Mouse (Mus musculus) stomach, postnatal 0 days (tissue): ENCODE data around the gene Nr4a1. TPM values are rescaled to one million over a fixed set of nuclear protein-coding genes. Genes with fewer than 3 reads are reported as not detected.
A peak's percentile ranks its signal among the peaks of the same experiment; 100 is the strongest.

Experiments
- ATAC-seq: fragments of 200-750 bp; cut with Nextera tagmentation; 2 replicates; pipeline ENCODE4 v1.8.0; 2017; ENCODE audit not compliant: low FRiP score, low TSS enrichment
- DNase-seq: peaks from one replicate; pipeline ENCODE4 v3.0.0-alpha.2; 2016; ENCODE audit warnings: low spot score
- H3K27ac ChIP-seq: fragments of 300-500 bp; sonication (generic); replicated peaks from 2 replicates; pipeline ENCODE4 v1.5.1; 2014; ENCODE audit warnings: mild to moderate bottlenecking, control low read depth
- H3K27me3 ChIP-seq: fragments of 300-500 bp; sonication (generic); 2 replicates; pipeline ENCODE4 v1.6.1; 2014; ENCODE audit warnings: low read length; ENCODE audit not compliant: control insufficient read depth, insufficient read depth
- H3K36me3 ChIP-seq: fragments of 300-500 bp; sonication (generic); 2 replicates; pipeline ENCODE4 v1.6.1; 2014; ENCODE audit warnings: low read length, mixed read lengths; ENCODE audit not compliant: control insufficient read depth, insufficient read depth
- H3K4me1 ChIP-seq: fragments of 300-500 bp; sonication (generic); replicated peaks from 2 replicates; pipeline ENCODE4 v1.6.1; 2014; ENCODE audit warnings: antibody characterized with exemption; ENCODE audit not compliant: control insufficient read depth, insufficient read depth
- H3K4me2 ChIP-seq: fragments of 300-500 bp; sonication (generic); replicated peaks from 2 replicates; pipeline ENCODE4 v1.6.1; 2014; ENCODE audit warnings: low read depth, mild to moderate bottlenecking, control low read depth, moderate library complexity
- H3K4me3 ChIP-seq: fragments of 300-500 bp; sonication (generic); 2 replicates; pipeline ENCODE4 v1.5.1; 2014; ENCODE audit warnings: low read depth, low read length, control low read depth
- H3K9ac ChIP-seq: fragments of 300-500 bp; sonication (generic); 2 replicates; pipeline ENCODE4 v1.6.1; 2014; ENCODE audit warnings: mild to moderate bottlenecking, low read length, control low read depth, mixed read lengths
- H3K9me3 ChIP-seq: fragments of 300-500 bp; sonication (generic); 2 replicates; pipeline ENCODE4 v1.6.1; 2016; ENCODE audit warnings: low read length; ENCODE audit not compliant: control insufficient read depth
- CTCF ChIP-seq: IDR thresholded peaks from 2 replicates; pipeline ENCODE4 v1.5.1; 2016; ENCODE audit warnings: antibody characterized with exemption, low read depth, mild to moderate bottlenecking, moderate library complexity
- EP300 ChIP-seq: optimal IDR thresholded peaks from 2 replicates; pipeline ENCODE3; 2016; ENCODE audit warnings: antibody characterized with exemption
- WGBS: fragments of 180-500 bp; shearing (Covaris S2); extraction: QIAGEN DNeasy Blood & Tissue Kit; methylation state at CpG from one replicate; pipeline ENCODE4 v1.1.7; 2014; 5-methylcytosine and 5-hydroxymethylcytosine counted together
- polyA plus RNA-seq: library from polyadenylated mRNA; unstranded; fragments of >200 nt; fragmentation: Nextera tagmentation; extraction: Ambion mirVana; gene quantifications from 2 replicates; pipeline ENCODE4 v1.2.1, GENCODE M21; 2015

Gene Nr4a1
- polyA plus RNA-seq, 1 experiment from 2014 or later = 9.4 TPM

DNA sequence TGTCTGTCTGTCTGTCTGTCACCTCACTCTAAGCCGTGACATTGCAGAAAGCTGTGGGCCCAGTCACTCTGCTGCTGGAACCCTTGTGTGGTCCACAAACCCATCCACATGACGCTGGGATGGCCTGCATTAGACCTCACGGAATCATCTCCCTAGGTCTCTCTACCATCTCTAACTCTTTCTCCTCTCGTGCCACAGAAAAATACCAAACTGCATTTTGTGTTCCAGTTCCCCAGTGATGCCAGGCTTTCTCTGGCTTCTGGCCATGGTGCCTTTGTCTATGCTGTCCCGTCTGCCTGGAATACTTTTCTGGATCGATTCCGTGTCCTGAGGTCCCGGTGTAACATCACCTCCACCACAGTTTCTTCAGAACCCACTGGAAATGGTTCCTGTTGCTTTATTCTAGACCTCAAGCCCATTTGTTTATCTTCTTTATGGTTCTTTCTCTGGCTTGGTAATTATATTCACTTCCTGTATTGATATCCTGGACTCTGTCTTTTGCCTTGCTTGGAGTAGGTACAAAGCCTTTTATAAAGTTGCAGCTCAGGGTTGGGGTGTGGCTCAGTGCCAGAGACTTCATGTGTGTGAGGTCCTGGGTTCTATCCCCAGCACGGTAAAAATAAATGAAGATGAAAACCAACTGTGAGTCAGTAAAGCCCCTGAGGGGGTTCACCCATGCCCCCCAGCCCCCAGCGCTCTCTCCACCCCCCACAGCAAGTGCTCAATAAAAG, 19.3 kb upstream of the Nr4a1 start:
- Histone ChIP-seq H3K4me2 (no peak overlapping the region), H3K4me3 (no peak overlapping the region), H3K9me3 (no peaks in the 10 kb centered on the region), H3K36me3 (peaks cover 6% of the 10 kb centered on the region; the same call in 1 of the 2 replicates), H3K4me1 (peaks cover 2% of the 10 kb centered on the region; the same call in 1 of the 2 replicates), H3K9ac (peak overlapping the region; percentile 27; the same call in 1 of the 2 replicates), H3K27me3 (no peaks in the 10 kb centered on the region), H3K27ac (peak overlapping the region; percentile 83)
- WGBS = 45% methylated on average over 10 of the region's 10 CpGs
- no peak for TF ChIP-seq EP300
- no peak for TF ChIP-seq CTCF
- DNase-seq (peak; percentile 62), ATAC-seq (no peak)

DNA sequence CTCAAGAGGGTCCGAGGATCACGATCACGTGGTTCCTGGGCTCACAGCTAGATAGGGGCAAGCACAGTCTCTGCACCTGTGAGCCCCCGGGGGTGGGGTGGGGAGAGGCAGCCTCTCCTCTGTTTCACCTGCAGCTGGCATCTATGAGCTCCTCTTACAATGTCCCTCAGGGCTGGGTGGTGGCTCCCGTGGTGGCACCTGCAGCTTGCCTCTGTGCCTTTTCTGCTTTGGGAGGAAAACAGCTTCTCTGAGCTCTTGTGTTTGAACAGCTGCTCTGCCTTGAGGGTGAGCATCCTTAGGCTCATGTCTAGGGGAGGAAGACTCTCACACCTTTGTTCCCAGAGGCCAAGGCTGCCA, 18.7 kb upstream of the Nr4a1 start:
- peak overlapping the region; percentile 83 for H3K27ac ChIP-seq
- peaks cover 6% of the 10 kb centered on the region; the same call in 1 of the 2 replicates for H3K36me3 ChIP-seq
- no peaks in the 10 kb centered on the region for H3K9me3 ChIP-seq
- ATAC-seq = no peak
- H3K4me3 ChIP-seq = no peak overlapping the region
- no peaks in the 10 kb centered on the region for H3K27me3 ChIP-seq
- 0 out of 2 replicates have a peak overlapping the region, but pooled peaks have one; percentile 17 for H3K4me2 ChIP-seq
- TF ChIP-seq EP300 (no peak), CTCF (no peak)
- peaks cover 2% of the 10 kb centered on the region; the same call in 1 of the 2 replicates for H3K4me1 ChIP-seq
- DNase-seq = no peak
- peak overlapping the region; percentile 27; the same call in 1 of the 2 replicates for H3K9ac ChIP-seq
- WGBS = 18% methylated on average over 5 of the region's 5 CpGs

GRCm38 (mm10) chr15:101235728-101236327, 18.2 kb upstream of the Nr4a1 start:
- Histone ChIP-seq H3K4me1 (peaks cover 2% of the 10 kb centered on the region; the same call in 1 of the 2 replicates), H3K9ac (peak overlapping the region; percentile 27; the same call in 1 of the 2 replicates), H3K36me3 (peaks cover 6% of the 10 kb centered on the region; the same call in 1 of the 2 replicates), H3K27ac (peak overlapping the region; percentile 83), H3K27me3 (no peaks in the 10 kb centered on the region), H3K4me2 (0 out of 2 replicates have a peak overlapping the region, but pooled peaks have one; percentile 17), H3K4me3 (no peak overlapping the region), H3K9me3 (no peaks in the 10 kb centered on the region)
- 20% methylated on average over 12 of the region's 12 CpGs for WGBS
- DNase-seq (peak; percentile 70), ATAC-seq (peak; percentile 7; the same call in 1 of the 2 replicates)
- TF ChIP-seq EP300 (no peak), CTCF (no peak)

GRCm38 (mm10) chr15:101236878-101237277, 17.2 kb upstream of the Nr4a1 start:
- ATAC-seq = no peak
- Histone ChIP-seq H3K36me3 (no peaks in the 10 kb centered on the region), H3K4me2 (no peak overlapping the region), H3K9ac (no peak overlapping the region), H3K4me3 (no peak overlapping the region), H3K27me3 (no peaks in the 10 kb centered on the region), H3K27ac (no peak overlapping the region), H3K4me1 (peaks cover 2% of the 10 kb centered on the region), H3K9me3 (no peaks in the 10 kb centered on the region)
- WGBS = 15% methylated on average over 3 of the region's 3 CpGs
- TF ChIP-seq EP300 (no peak), CTCF (peak; percentile 88)
- DNase-seq = peak; percentile 77

DNA sequence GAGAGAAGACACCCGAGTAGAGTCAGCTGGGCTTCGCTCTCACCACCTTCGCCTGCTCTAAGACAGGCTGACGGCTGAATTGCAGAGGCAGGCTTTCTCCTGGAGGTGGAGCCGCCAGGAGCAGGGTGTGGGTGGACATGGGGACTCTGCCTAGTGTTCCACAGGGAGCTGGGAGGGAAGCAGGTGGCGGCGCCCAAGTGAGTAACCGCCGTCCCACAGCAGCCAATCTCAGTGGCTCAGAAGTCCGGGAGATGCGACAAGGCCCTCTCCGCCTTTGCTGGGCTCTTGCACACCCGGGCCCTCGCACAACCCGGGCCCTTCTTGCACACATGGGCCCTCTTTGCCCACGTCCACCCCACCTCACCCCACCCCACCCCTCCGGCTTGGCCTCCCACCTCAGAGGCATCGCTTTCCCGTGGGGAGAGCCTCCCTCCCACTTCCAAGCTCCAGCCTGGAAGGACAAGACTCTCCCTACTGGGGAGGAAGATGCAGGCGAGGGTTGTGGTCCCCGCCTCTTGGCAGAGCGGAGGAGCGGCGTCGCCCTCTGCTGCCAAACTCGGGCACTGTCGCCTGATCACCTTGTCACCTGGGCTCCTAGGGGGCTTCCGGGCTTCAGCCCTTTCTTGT, 15.1 kb upstream of the Nr4a1 start:
- no peak for TF ChIP-seq EP300
- TF ChIP-seq CTCF = peak; percentile 80
- Histone ChIP-seq H3K9ac (peak overlapping the region; percentile 27; the same call in 1 of the 2 replicates), H3K27me3 (no peaks in the 10 kb centered on the region), H3K4me1 (peaks cover 2% of the 10 kb centered on the region), H3K36me3 (no peaks in the 10 kb centered on the region), H3K4me2 (peak overlapping the region; percentile 52), H3K4me3 (0 out of 2 replicates have a peak overlapping the region, but pooled peaks have one; percentile 6), H3K9me3 (no peaks in the 10 kb centered on the region), H3K27ac (peak overlapping the region; percentile 40)
- 6% methylated on average over 26 of the region's 28 CpGs for WGBS
- DNase-seq (peak; percentile 76), ATAC-seq (peak; percentile 39)
